Mouse (Mus musculus): ENCODE results near the gene Dthd1. TPM values are rescaled to one million over a fixed set of nuclear protein-coding genes. Genes with fewer than 3 reads are reported as not detected.

The Dthd1 gene
- total RNA-seq (2023; ENCODE audit: inconsistent age): not detected in 4 replicates

DNA sequence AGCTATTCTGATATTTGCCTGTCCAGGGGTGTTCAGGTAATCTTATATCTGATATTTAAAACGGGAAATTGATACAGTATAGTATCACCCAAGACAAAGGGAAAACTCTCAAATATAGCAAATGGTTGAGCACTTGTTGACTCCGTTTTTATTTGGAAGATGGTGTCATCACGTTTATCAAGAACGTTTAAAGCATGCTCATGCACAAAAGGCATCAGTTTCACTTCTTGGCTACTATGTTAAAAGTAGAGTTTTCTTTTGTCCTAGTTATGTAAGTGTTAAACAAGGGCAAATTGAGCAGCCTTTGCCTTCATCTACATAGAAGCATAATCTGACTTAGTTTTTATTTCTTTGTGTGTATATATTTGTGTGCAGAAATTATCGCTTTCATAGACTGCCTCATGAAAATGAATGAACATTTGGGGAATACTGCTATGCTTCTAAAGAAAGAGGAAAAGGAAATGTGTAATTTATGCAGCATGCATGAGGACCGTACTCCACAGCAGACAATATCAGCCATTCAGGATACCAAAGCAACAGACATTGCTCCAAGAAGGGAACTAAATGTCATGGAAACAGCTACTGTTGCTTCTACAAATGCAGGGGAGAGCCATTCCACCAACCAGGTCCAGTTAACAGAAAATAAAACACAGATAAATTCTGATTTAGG is at the start of gene Dthd1:
Dthd1 (plus strand) TSS at position 422 of the 670 bp plus-strand sequence.

GRCm38 (mm10) chr5:62765784-62766701 is 47.6 kb upstream of the Dthd1 start, which contains the start of gene Arap2:
Arap2 (minus strand) TSS chr5:62766159.

Other genes with a start within 250 kb of the Dthd1 start
- 116 to 147 TPM (median 133 TPM) in 4 replicates for gene Arap2, start 47.7 kb upstream of the Dthd1 start, total RNA-seq (2023; ENCODE audit: inconsistent age)

Data from B cell, adult (primary cell).